Mouse (Mus musculus) forebrain, embryonic 11.5 days (tissue): ENCODE results near the gene Dnajc5. TPM values are rescaled to one million over a fixed set of nuclear protein-coding genes. Genes with fewer than 3 reads are reported as not detected.

Experiments
- ATAC-seq: fragments of 200-750 bp; cut with Nextera tagmentation; replicated peaks from 2 replicates; pipeline ENCODE4 v1.8.0; 2017; ENCODE audit warnings: moderate TSS enrichment; ENCODE audit not compliant: low FRiP score
- DNase-seq: peaks from one replicate; pipeline ENCODE4 v3.0.0-alpha.2; 2017; ENCODE audit warnings: low spot score
- H3K27ac ChIP-seq: fragments of 300-500 bp; sonication (generic); 2 replicates; pipeline ENCODE4 v1.5.1; 2014; ENCODE audit warnings: low read depth, low read length
- H3K27me3 ChIP-seq: fragments of 300-500 bp; sonication (generic); 2 replicates; pipeline ENCODE4 v1.6.1; 2014; ENCODE audit warnings: mild to moderate bottlenecking, low read length, mixed read lengths; ENCODE audit not compliant: control insufficient read depth, insufficient read depth
- H3K36me3 ChIP-seq: fragments of 300-500 bp; sonication (generic); 2 replicates; pipeline ENCODE4 v1.6.1; 2014; ENCODE audit warnings: mild to moderate bottlenecking, low read length, moderate library complexity, mixed read lengths; ENCODE audit not compliant: control insufficient read depth, insufficient read depth
- H3K4me1 ChIP-seq: fragments of 300-500 bp; sonication (generic); replicated peaks from 2 replicates; pipeline ENCODE4 v1.6.1; 2014; ENCODE audit warnings: low read length, mixed read lengths; ENCODE audit not compliant: control insufficient read depth, insufficient read depth
- H3K4me2 ChIP-seq: fragments of 300-500 bp; sonication (generic); 2 replicates; pipeline ENCODE4 v1.6.1; 2014; ENCODE audit warnings: low read depth, mild to moderate bottlenecking, low read length, moderate library complexity, mixed read lengths; ENCODE audit not compliant: severe bottlenecking
- H3K4me3 ChIP-seq: fragments of 300-500 bp; sonication (generic); 2 replicates; pipeline ENCODE4 v1.5.1; 2014; ENCODE audit warnings: low read depth, low read length
- H3K9ac ChIP-seq: fragments of 300-500 bp; sonication (generic); 2 replicates; pipeline ENCODE4 v1.6.1; 2014; ENCODE audit warnings: low read length
- H3K9me3 ChIP-seq: fragments of 300-500 bp; sonication (generic); 2 replicates; pipeline ENCODE4 v1.6.1; 2016; ENCODE audit warnings: low read length, mixed read lengths; ENCODE audit not compliant: control insufficient read depth
- WGBS: fragments of 180-500 bp; shearing (Covaris S2); extraction: QIAGEN DNeasy Blood & Tissue Kit; methylation state at CpG from one replicate; pipeline ENCODE4 v1.1.7; 2014; 5-methylcytosine and 5-hydroxymethylcytosine counted together
- polyA plus RNA-seq: library from polyadenylated mRNA; unstranded; fragments of >200 nt; fragmentation: Nextera tagmentation; extraction: Ambion mirVana; gene quantifications from 2 replicates; pipeline ENCODE4 v1.2.1, GENCODE M21; 2014

Dnajc5 gene
- polyA plus RNA-seq, 1 experiment from 2014 or later = 103 TPM

GRCm38 (mm10) chr2:181593042-181593421 is 72.7 kb downstream of the Dnajc5 start:
- H3K27ac ChIP-seq = no peak overlapping the region
- H3K9me3 ChIP-seq = no peaks in the 10 kb centered on the region
- peak overlapping the region; percentile 85 for H3K4me2 ChIP-seq
- WGBS = 10% methylated on average over 6 of the region's 6 CpGs
- H3K9ac ChIP-seq = peak overlapping the region; percentile 92
- peak overlapping the region; percentile 94 for H3K4me3 ChIP-seq
- H3K4me1 ChIP-seq = peaks cover 5% of the 10 kb centered on the region; the same call in 1 of the 2 replicates
- no peaks in the 10 kb centered on the region for H3K27me3 ChIP-seq
- DNase-seq = no peak
- peaks cover 5% of the 10 kb centered on the region; the same call in 1 of the 2 replicates for H3K36me3 ChIP-seq
- 0 out of 2 replicates have a peak, but pooled peaks have one; percentile 0 for ATAC-seq

- Histone ChIP-seq H3K4me3 (no peak overlapping the region), H3K4me1 (peaks cover 7% of the 10 kb centered on the region; the same call in 1 of the 2 replicates), H3K9ac (no peak overlapping the region), H3K9me3 (no peaks in the 10 kb centered on the region), H3K27ac (no peak overlapping the region), H3K27me3 (no peaks in the 10 kb centered on the region), H3K36me3 (peaks cover 5% of the 10 kb centered on the region; the same call in 1 of the 2 replicates), H3K4me2 (no peak overlapping the region)
- ATAC-seq (no peak), DNase-seq (no peak)
Observed at GRCm38 (mm10) chr2:181593937-181594336, 73.7 kb downstream of the Dnajc5 start.

- H3K4me1 ChIP-seq = peaks cover 7% of the 10 kb centered on the region; the same call in 1 of the 2 replicates
- no peak overlapping the region for H3K9ac ChIP-seq
- 81% methylated on average over 4 of the region's 4 CpGs for whole genome bisulfite sequencing
- H3K4me3 ChIP-seq = no peak overlapping the region
- no peaks in the 10 kb centered on the region for H3K9me3 ChIP-seq
- DNase-seq (peak; percentile 50), ATAC-seq (no peak)
- H3K27me3 ChIP-seq = no peaks in the 10 kb centered on the region
- no peak overlapping the region for H3K27ac ChIP-seq
- peaks cover 2% of the 10 kb centered on the region; the same call in 1 of the 2 replicates for H3K36me3 ChIP-seq
- no peak overlapping the region for H3K4me2 ChIP-seq
Observed at GRCm38 (mm10) chr2:181594946-181595696, 74.8 kb downstream of the Dnajc5 start.

GRCm38 (mm10) chr2:181596221-181596960 is 76.1 kb downstream of the Dnajc5 start:
- no peaks in the 10 kb centered on the region for H3K27me3 ChIP-seq
- 56% methylated on average over 6 of the region's 6 CpGs for WGBS
- DNase-seq (no peak), ATAC-seq (no peak)
- H3K4me1 ChIP-seq = peaks cover 11% of the 10 kb centered on the region; the same call in 1 of the 2 replicates
- no peak overlapping the region for H3K4me2 ChIP-seq
- H3K9me3 ChIP-seq = no peaks in the 10 kb centered on the region
- H3K27ac ChIP-seq = no peak overlapping the region
- H3K4me3 ChIP-seq = no peak overlapping the region
- H3K36me3 ChIP-seq = no peaks in the 10 kb centered on the region; the same call in 1 of the 2 replicates
- H3K9ac ChIP-seq = no peak overlapping the region

- no peak overlapping the region for H3K27ac ChIP-seq
- H3K4me2 ChIP-seq = no peak overlapping the region
- DNase-seq (no peak), ATAC-seq (no peak)
- H3K4me1 ChIP-seq = peaks cover 13% of the 10 kb centered on the region; the same call in 1 of the 2 replicates
- H3K27me3 ChIP-seq = no peaks in the 10 kb centered on the region
- no peak overlapping the region for H3K9ac ChIP-seq
- no peaks in the 10 kb centered on the region; the same call in 1 of the 2 replicates for H3K36me3 ChIP-seq
- 69% methylated on average over 7 of the region's 7 CpGs for WGBS
- H3K9me3 ChIP-seq = no peaks in the 10 kb centered on the region
- no peak overlapping the region for H3K4me3 ChIP-seq
Observed at GRCm38 (mm10) chr2:181597378-181598061, 77.2 kb downstream of the Dnajc5 start.

DNA sequence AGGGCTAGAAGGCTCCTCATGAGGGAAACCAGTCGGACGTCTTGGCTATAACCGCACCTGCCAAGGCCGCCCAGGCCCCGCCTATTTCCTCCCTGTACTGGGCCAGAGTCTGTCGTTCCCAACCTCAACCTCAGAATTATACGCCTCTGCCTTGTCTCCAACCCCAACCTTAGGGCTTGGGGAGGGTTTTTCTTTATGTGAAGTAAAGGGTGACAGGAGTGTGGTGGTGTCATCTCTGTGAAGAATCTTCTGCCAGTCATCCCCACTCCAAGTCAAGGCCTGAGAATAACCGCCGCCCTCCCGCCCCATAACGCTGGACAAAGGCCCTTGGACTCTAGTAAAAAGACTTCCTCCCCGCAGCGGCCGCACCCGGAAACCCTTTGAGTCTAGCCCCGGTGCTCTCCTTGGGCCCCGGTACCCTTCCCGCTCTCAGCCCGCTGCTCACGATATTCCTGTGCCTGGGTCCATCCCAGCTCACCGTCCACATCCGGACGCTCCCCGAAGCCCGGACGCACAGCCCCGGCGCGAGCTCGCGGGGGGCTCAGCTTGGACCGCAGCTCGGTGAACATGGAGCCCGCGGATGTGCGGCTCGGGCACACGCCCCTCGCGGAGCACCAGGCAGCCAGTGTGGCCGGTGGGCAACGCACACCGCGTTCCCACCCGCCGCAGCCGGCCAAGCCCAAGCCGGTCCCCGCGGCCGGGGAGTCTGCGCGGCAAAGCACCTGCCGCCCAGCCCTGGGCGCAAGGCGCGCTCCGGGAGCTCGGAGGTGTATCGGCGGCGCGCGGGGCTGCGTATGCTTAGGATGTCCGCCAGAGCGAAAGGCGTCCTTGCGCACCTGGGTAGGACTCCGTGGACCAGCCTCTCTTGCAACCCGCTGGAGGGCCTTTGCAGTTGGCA is 78.4 kb downstream of the Dnajc5 start, which contains the start of gene Samd10:
Samd10 (minus strand) TSS at position 759 of the 898 bp plus-strand sequence.
- H3K4me3 ChIP-seq = peak within 1 kb of the TSS; percentile 66
- peak; percentile 24 for ATAC-seq
- H3K9me3 ChIP-seq = no peaks in the 10 kb centered on the region
- 1% methylated on average over 71 of the region's 71 CpGs for WGBS
- H3K4me2 ChIP-seq = peak within 1 kb of the TSS; percentile 92
- peak within 1 kb of the TSS; percentile 74 for H3K27ac ChIP-seq
- peaks cover 10% of the 10 kb centered on the region; the same call in 1 of the 2 replicates for H3K4me1 ChIP-seq
- H3K9ac ChIP-seq = peak within 1 kb of the TSS; percentile 95
- H3K27me3 ChIP-seq = no peaks in the 10 kb centered on the region
- H3K36me3 ChIP-seq = no peaks in the 10 kb centered on the region; the same call in 1 of the 2 replicates
- peak; percentile 85 for DNase-seq

- Histone ChIP-seq H3K27me3 (no peaks in the 10 kb centered on the region), H3K36me3 (no peaks in the 10 kb centered on the region; the same call in 1 of the 2 replicates), H3K9ac (peak overlapping the region; percentile 72), H3K4me2 (peak overlapping the region; percentile 92), H3K9me3 (no peaks in the 10 kb centered on the region), H3K4me1 (peaks cover 10% of the 10 kb centered on the region; the same call in 1 of the 2 replicates), H3K27ac (no peak overlapping the region), H3K4me3 (peak overlapping the region; percentile 64)
- ATAC-seq = no peak
- 68% methylated on average over 6 of the region's 6 CpGs for WGBS
- DNase-seq = no peak
Observed at GRCm38 (mm10) chr2:181600226-181600758, 80.0 kb downstream of the Dnajc5 start.
